23 mouse cellular contexts compared by ENCODE assay signal in the genomic region with DNA sequence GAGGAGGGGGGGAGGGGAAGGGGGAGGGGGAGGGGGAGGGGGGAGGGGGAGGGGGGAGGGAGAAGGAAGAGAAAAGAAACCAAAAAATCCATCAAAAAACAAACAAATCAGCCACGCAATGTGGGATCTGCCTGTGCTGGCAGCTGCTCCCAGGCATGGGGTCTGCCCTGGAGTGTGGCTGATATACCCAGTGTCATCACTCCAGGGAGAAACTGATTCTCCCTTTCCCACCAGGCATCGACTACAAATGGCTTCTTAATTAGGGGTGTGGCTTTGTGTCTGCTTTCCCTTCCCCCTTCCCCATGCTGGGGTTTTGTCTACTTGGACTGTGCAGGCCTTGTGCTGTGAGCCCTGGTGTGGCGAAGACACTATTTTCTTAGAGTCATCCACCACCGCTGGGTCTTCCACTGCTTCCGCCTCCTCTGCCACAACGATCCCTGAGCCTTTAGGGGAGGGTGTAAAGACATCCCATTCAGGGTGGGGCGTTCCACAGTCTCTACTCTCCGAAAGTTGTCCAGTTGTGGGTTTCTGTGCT.
A peak's percentile ranks its signal among the peaks of the same experiment; 100 is the strongest.
DNase-seq lines count a peak whose midpoint lies in the region; ATAC-seq and TF ChIP-seq lines count a peak whose summit lies in the region.
"Had no signal": no experiment of that assay in that cellular context is flagged by ENCODE, and none has a peak within 500 bp of the region (broad histone marks: within the 10 kb centered on the region; RNA-seq: fewer than 3 reads in every experiment).

No protein-coding gene starts in this region.

- no peaks in the 10 kb centered on the region for H3K4me1 ChIP-seq in forebrain, embryonic 11.5 days (replicated peaks; ENCODE audit: control insufficient read depth, insufficient read depth, low read length)
- peaks cover 9% of the 10 kb centered on the region for H3K4me1 ChIP-seq in forebrain, embryonic 10.5 days
- no peaks in the 10 kb centered on the region for H3K4me1 ChIP-seq in lung, embryonic 14.5 days (ENCODE audit: insufficient read depth)
- peaks cover under 1% of the 10 kb centered on the region; the same call in 1 of the 2 replicates for H3K4me1 ChIP-seq in lung, adult 2 months (ENCODE audit: control insufficient read depth, insufficient read depth, low read length)
- H3K4me1 ChIP-seq in stomach, postnatal 0 days (replicated peaks; ENCODE audit: control insufficient read depth, insufficient read depth) = no peaks in the 10 kb centered on the region
- H3K4me1 ChIP-seq: limb, embryonic 13.5 days; liver, embryonic 12.5 days had no signal

- TF ChIP-seq EP300 in stomach, postnatal 0 days (optimal IDR thresholded peaks at IDR 0.05) = no peak

- 75% methylated on average over 8 of the region's 8 CpGs for WGBS in forebrain, embryonic 11.5 days
- 78% methylated on average over 8 of the region's 8 CpGs for whole genome bisulfite sequencing in forebrain, embryonic 10.5 days
- 72% methylated on average over 8 of the region's 8 CpGs for WGBS in lung, embryonic 14.5 days
- 71% methylated on average over 8 of the region's 8 CpGs for WGBS in lung, adult 2 months
- WGBS in stomach, postnatal 0 days = 74% methylated on average over 8 of the region's 8 CpGs

- H3K9me3 ChIP-seq in forebrain, embryonic 11.5 days (ENCODE audit: control insufficient read depth, low read length) = no peaks in the 10 kb centered on the region
- H3K9me3 ChIP-seq in forebrain, embryonic 10.5 days = no peaks in the 10 kb centered on the region
- H3K9me3 ChIP-seq in lung, embryonic 14.5 days (ENCODE audit: low read depth, low read length) = no peaks in the 10 kb centered on the region
- no peaks in the 10 kb centered on the region for H3K9me3 ChIP-seq in stomach, postnatal 0 days (ENCODE audit: control insufficient read depth, low read length)
- H3K9me3 ChIP-seq: hindbrain, embryonic 15.5 days; limb, embryonic 13.5 days; liver, embryonic 12.5 days; midbrain, embryonic 15.5 days had no signal

- H3K36me3 ChIP-seq in forebrain, embryonic 11.5 days (ENCODE audit: control insufficient read depth, insufficient read depth, low read length) = no peaks in the 10 kb centered on the region
- H3K36me3 ChIP-seq in forebrain, embryonic 10.5 days (replicated peaks) = no peaks in the 10 kb centered on the region
- H3K36me3 ChIP-seq in lung, embryonic 14.5 days (ENCODE audit: insufficient read depth) = no peaks in the 10 kb centered on the region
- H3K36me3 ChIP-seq in stomach, postnatal 0 days (ENCODE audit: control insufficient read depth, insufficient read depth, low read length) = no peaks in the 10 kb centered on the region
- H3K36me3 ChIP-seq: G1E; hindbrain, embryonic 15.5 days; limb, embryonic 13.5 days; liver, embryonic 12.5 days; midbrain, embryonic 15.5 days had no signal

- H3K4me3 ChIP-seq in forebrain, embryonic 11.5 days (ENCODE audit: low read depth, low read length) = no peak overlapping the region
- no peak overlapping the region for H3K4me3 ChIP-seq in forebrain, embryonic 10.5 days
- H3K4me3 ChIP-seq in lung, embryonic 14.5 days (ENCODE audit: low read depth, low read length) = no peak overlapping the region
- H3K4me3 ChIP-seq in lung, adult 2 months (replicated peaks; ENCODE audit: extremely low read depth, low read depth, low read length) = no peak overlapping the region
- H3K4me3 ChIP-seq in stomach, postnatal 0 days (ENCODE audit: low read depth, low read length) = no peak overlapping the region
- H3K4me3 ChIP-seq: hindbrain, embryonic 15.5 days; limb, embryonic 13.5 days; liver, embryonic 12.5 days; midbrain, embryonic 15.5 days had no signal

- no peak overlapping the region for H3K9ac ChIP-seq in forebrain, embryonic 11.5 days (ENCODE audit: low read length)
- H3K9ac ChIP-seq in lung, embryonic 14.5 days = no peak overlapping the region
- no peak overlapping the region for H3K9ac ChIP-seq in stomach, postnatal 0 days (ENCODE audit: low read length)
- H3K9ac ChIP-seq: forebrain, postnatal 0 days; hindbrain, embryonic 15.5 days; limb, embryonic 13.5 days; liver, embryonic 12.5 days; midbrain, embryonic 15.5 days had no signal

- H3K27me3 ChIP-seq in forebrain, embryonic 11.5 days (ENCODE audit: control insufficient read depth, insufficient read depth, low read length) = no peaks in the 10 kb centered on the region
- H3K27me3 ChIP-seq in forebrain, embryonic 10.5 days (ENCODE audit: poor library complexity, severe bottlenecking) = no peaks in the 10 kb centered on the region
- H3K27me3 ChIP-seq in lung, embryonic 14.5 days (ENCODE audit: insufficient read depth, low read length) = no peaks in the 10 kb centered on the region
- no peaks in the 10 kb centered on the region for H3K27me3 ChIP-seq in stomach, postnatal 0 days (ENCODE audit: control insufficient read depth, insufficient read depth, low read length)
- H3K27me3 ChIP-seq: hindbrain, embryonic 15.5 days; limb, embryonic 13.5 days; liver, embryonic 12.5 days; midbrain, embryonic 15.5 days had no signal

- TF ChIP-seq POLR2A in lung, adult 2 months (IDR thresholded peaks at IDR 0.05; ENCODE audit: borderline replicate concordance, extremely low read depth, low read depth, low read length) = no peak

- no peak overlapping the region for H3K4me2 ChIP-seq in forebrain, embryonic 11.5 days (ENCODE audit: low read depth, low read length, severe bottlenecking)
- H3K4me2 ChIP-seq in lung, embryonic 14.5 days = no peak overlapping the region
- no peak overlapping the region for H3K4me2 ChIP-seq in stomach, postnatal 0 days (replicated peaks; ENCODE audit: low read depth)
- H3K4me2 ChIP-seq: heart, embryonic 11.5 days; hindbrain, embryonic 15.5 days; limb, embryonic 13.5 days; liver, embryonic 12.5 days; midbrain, embryonic 15.5 days had no signal

- DNase-seq in forebrain, embryonic 11.5 days (ENCODE audit: low spot score) = no peak
- DNase-seq in forebrain, embryonic 10.5 days (ENCODE audit: extremely low spot score, low spot score) = no peak
- DNase-seq in lung, embryonic 14.5 days = no peak
- DNase-seq in lung, adult 2 months = no peak
- peak; percentile 32 for DNase-seq in R1 (ENCODE audit: low read depth, low spot score)
- no peak for DNase-seq in stomach, postnatal 0 days (ENCODE audit: low spot score)
- no peak for DNase-seq in c-Kit-positive CD71-positive TER-119-positive erythroid progenitor cells, embryonic 14.5 days (ENCODE audit: low spot score)
- DNase-seq: adrenal gland, postnatal 14 days; cerebellum, adult 8-10 months; forebrain, postnatal 0 days; gastrocnemius, postnatal 14 days; heart, adult 11 months; heart, postnatal 10 days; kidney, postnatal 25 days; layer of hippocampus, postnatal 36 days; lung, adult 18-20 months; spleen, adult 18-20 months had no signal

- no peak for TF ChIP-seq CTCF in lung, embryonic 14.5 days (IDR thresholded peaks at IDR 0.05; ENCODE audit: low read depth)
- no peak for TF ChIP-seq CTCF in lung, adult 2 months (IDR thresholded peaks at IDR 0.05; ENCODE audit: insufficient read depth, low read length)
- no peak for TF ChIP-seq CTCF in stomach, postnatal 0 days (IDR thresholded peaks at IDR 0.05; ENCODE audit: low read depth)

- no peak overlapping the region for H3K27ac ChIP-seq in forebrain, embryonic 11.5 days (ENCODE audit: low read depth, low read length)
- H3K27ac ChIP-seq in forebrain, embryonic 10.5 days = no peak overlapping the region
- H3K27ac ChIP-seq in lung, embryonic 14.5 days (ENCODE audit: low read depth) = no peak overlapping the region
- no peak overlapping the region for H3K27ac ChIP-seq in stomach, postnatal 0 days (replicated peaks)
- H3K27ac ChIP-seq: hindbrain, embryonic 15.5 days; limb, embryonic 13.5 days; liver, embryonic 12.5 days; midbrain, embryonic 15.5 days had no signal

- peak; percentile 55; the same call in 1 of the 2 replicates for ATAC-seq in forebrain, embryonic 11.5 days (replicated peaks; ENCODE audit: low FRiP score)
- ATAC-seq in lung, embryonic 14.5 days (ENCODE audit: insufficient read depth) = peak; percentile 28; the same call in 1 of the 2 replicates
- ATAC-seq in stomach, postnatal 0 days (ENCODE audit: low FRiP score, low TSS enrichment) = 0 out of 2 replicates have a peak, but pooled peaks have one; percentile 29
- ATAC-seq: forebrain, postnatal 0 days; liver, embryonic 12.5 days; midbrain, embryonic 15.5 days had no signal
